Comparison of ENCODE assay signal across 7 mouse cellular contexts in the genomic region with DNA sequence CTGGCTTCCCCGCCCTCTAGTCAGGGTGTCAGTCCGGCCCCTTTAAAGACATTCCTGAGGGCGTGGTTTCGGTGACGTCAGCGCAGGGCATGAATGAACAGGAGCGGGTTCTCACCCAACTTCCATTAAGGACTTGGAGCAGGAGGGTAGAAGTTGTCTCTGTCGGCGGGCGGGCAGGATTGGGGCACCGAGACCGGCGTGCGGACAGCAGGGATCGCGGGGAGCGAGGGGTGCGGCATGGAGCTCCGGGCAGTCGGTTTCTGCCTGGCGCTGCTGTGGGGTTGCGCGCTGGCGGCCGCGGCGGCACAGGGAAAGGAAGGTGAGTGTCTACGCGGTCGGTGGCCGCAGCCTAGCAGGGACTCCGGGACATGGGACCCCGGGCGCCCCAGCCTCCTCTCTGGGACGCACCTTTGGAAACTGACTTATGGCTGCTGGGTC. TPM values are rescaled to one million over a fixed set of nuclear protein-coding genes. Genes with fewer than 3 reads are reported as not detected.
A peak's percentile ranks its signal among the peaks of the same experiment; 100 is the strongest.
DNase-seq lines count a peak whose midpoint lies in the region; ATAC-seq and TF ChIP-seq lines count a peak whose summit lies in the region.

A gene (plus strand): TSS at position 125 of the 438 bp plus-strand sequence.

- DNase-seq in adrenal gland, postnatal 25 days = peak; percentile 95
- peak; percentile 93 for DNase-seq in embryo, embryonic 10.5 days (ENCODE audit: low spot score)
- DNase-seq in gastrocnemius, postnatal 36 days = peak; percentile 80 to 83
- peak; percentile 70 to 76 for DNase-seq in left cerebral cortex, postnatal 25 days (ENCODE audit: low spot score in 2 of 2)
- peak; percentile 90 for DNase-seq in mesoderm, embryonic 11.5 days (ENCODE audit: low read depth, low spot score)

- H3K27ac ChIP-seq in intestine, postnatal 0 days (ENCODE audit: low read depth, low read length) = peak within 1 kb of the TSS; percentile 92
- H3K27ac ChIP-seq in small intestine, adult 2 months (ENCODE audit: insufficient read depth, low read depth, low read length) = peak within 1 kb of the TSS; percentile 84

- no peaks in the 10 kb centered on the region for H3K9me3 ChIP-seq in intestine, postnatal 0 days (ENCODE audit: control insufficient read depth)

- intact Hi-C loops in gastrocnemius, postnatal 36 days (cut with DNase I) = no loop called here
- intact Hi-C loops in left cerebral cortex, postnatal 25 days (cut with DNase I) = no loop called here

- ATAC-seq in intestine, postnatal 0 days = peak; percentile 62

- WGBS in intestine, postnatal 0 days = under 1% methylated on average over 35 of the region's 35 CpGs
- WGBS in small intestine, adult 2 months = under 1% methylated on average over 35 of the region's 35 CpGs

- no peaks in the 10 kb centered on the region for H3K36me3 ChIP-seq in intestine, postnatal 0 days (ENCODE audit: control insufficient read depth, insufficient read depth)
- 0 out of 2 replicates have a peak, but pooled peaks cover 3% of the 10 kb centered on the region for H3K36me3 ChIP-seq in small intestine, adult 2 months (ENCODE audit: control insufficient read depth, insufficient read depth, low read length)

- H3K9ac ChIP-seq in intestine, postnatal 0 days (ENCODE audit: low read depth, low read length) = peak within 1 kb of the TSS; percentile 94

- H3K4me2 ChIP-seq in intestine, postnatal 0 days (replicated peaks; ENCODE audit: low read depth) = peak within 1 kb of the TSS; percentile 87

- TF ChIP-seq CTCF in intestine, postnatal 0 days (IDR thresholded peaks at IDR 0.05; ENCODE audit: low read depth) = no peak
- no peak for TF ChIP-seq CTCF in small intestine, adult 2 months (IDR thresholded peaks at IDR 0.05; ENCODE audit: extremely low read depth, insufficient read length, insufficient replicate concordance, low read depth, low read length)

- H3K27me3 ChIP-seq in intestine, postnatal 0 days (replicated peaks; ENCODE audit: control insufficient read depth, insufficient read depth, low read length) = no peaks in the 10 kb centered on the region; the same call in 1 of the 2 replicates
- H3K27me3 ChIP-seq in small intestine, adult 2 months (ENCODE audit: control insufficient read depth, insufficient read depth, low read length) = no peaks in the 10 kb centered on the region

- H3K4me1 ChIP-seq in intestine, postnatal 0 days (replicated peaks; ENCODE audit: control insufficient read depth, insufficient read depth, low read length) = no peaks in the 10 kb centered on the region; the same call in 1 of the 2 replicates
- peaks cover 16% of the 10 kb centered on the region for H3K4me1 ChIP-seq in small intestine, adult 2 months (ENCODE audit: control insufficient read depth, insufficient read depth, insufficient read length, low read length)

- peak within 1 kb of the TSS; percentile 86 for H3K4me3 ChIP-seq in intestine, postnatal 0 days (ENCODE audit: low read depth, low read length)
- peak within 1 kb of the TSS; percentile 80 for H3K4me3 ChIP-seq in small intestine, adult 2 months (ENCODE audit: low read depth, low read length)

- peak; percentile 99 for TF ChIP-seq POLR2A in small intestine, adult 2 months (IDR thresholded peaks at IDR 0.05; ENCODE audit: low read depth, low read length)

RNA-seq across cellular contexts. Expression of the gene that starts here (rescaled TPM):
- total RNA-seq in adrenal gland, postnatal 25 days (2021) = 18.7 and 19.3 TPM in 2 replicates
- total RNA-seq in gastrocnemius, postnatal 36 days (2021) = 1 to 10 TPM; 2.4 to 2.6 TPM
- 5.6 and 6.6 TPM in 2 replicates for polyA plus RNA-seq in intestine, postnatal 0 days (2015; fragmentation: Nextera tagmentation; extraction: Ambion mirVana)
- 1 to 10 TPM in 1 of 2 experiments, under 1 TPM in 1; 0.82 to 1.2 TPM for total RNA-seq in left cerebral cortex, postnatal 25 days (2021)
- polyA plus RNA-seq in small intestine, adult 2 months (2012; rRNA removed) = 28.3 and 86.3 TPM in 2 replicates

Comparison
In these comparisons a context has a peak if more than half of its experiments do, and no peak if none do; other contexts are left out.
1. Peak in every context shown above with its lines: DNase-seq, ATAC-seq, H3K4me3 ChIP-seq and H3K27ac ChIP-seq.